Mouse (Mus musculus): ENCODE results near the gene Slc5a10.
A peak's percentile ranks its signal among the peaks of the same experiment; 100 is the strongest.

Gene Slc5a10

DNA sequence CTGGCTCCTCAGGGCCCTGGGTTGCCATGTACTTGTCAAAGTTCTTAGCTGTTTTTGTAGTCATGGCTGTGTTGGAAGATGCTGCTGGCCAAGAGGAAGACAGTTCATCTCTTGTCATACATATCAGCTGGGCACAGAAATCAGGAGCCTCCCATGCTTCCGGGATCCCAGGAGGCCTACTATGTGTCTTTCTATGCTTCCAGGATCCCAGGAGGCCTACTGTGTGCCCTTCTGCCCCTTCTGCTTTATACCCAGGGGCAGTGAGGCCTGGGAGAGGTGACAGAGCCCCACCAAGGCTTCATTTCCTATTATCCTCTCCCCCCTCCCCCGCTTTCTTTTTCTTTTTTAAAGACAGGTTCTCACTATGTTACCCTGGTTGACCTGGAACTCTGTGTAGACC lies 15.0 kb downstream of the Slc5a10 start:
- DNase-seq (ENCODE audit: low spot score in 2 of 2) = no peak

DNA sequence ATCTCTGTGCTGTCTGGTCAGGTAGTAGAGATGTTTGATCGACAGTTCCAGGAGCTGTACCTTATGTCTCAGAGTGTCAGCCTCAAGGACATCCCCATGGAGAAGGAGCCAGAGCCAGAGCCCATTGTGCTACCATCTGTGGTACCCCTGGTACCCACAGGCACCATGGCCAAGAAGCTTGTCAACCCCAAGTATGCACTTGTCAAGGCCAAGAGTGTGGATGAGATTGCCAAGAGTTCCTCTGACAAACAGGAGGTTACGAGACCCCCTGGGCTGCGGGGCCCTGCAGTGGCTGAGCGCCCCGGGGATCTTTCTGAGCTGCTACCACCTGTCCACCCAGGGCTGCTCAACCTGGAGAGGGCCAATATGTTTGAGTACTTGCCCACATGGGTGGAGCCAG lies 18.1 kb downstream of the Slc5a10 start:
- no peak for DNase-seq (ENCODE audit: low spot score in 2 of 2)

DNA sequence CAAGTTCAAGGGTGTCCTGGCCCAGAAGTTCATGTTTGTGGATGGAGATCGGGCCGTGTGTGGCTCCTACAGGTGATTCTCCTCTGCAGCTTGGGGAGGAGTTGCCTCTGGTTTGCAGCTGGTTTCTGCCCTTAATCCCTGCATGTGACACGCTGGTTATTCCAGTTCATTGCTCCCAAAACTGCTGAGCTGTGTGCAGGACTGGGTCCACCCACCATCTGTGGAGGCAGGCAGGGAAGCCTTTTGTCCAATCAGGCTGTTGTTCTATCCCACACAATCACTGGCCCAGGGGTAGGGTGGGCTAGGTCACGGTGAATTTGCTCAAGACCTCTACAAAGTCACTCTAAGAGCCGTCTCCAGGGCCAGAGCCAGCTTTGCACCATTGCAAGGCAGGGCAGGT lies 18.9 kb downstream of the Slc5a10 start:
- DNase-seq (ENCODE audit: low spot score in 2 of 2) = no peak

DNA sequence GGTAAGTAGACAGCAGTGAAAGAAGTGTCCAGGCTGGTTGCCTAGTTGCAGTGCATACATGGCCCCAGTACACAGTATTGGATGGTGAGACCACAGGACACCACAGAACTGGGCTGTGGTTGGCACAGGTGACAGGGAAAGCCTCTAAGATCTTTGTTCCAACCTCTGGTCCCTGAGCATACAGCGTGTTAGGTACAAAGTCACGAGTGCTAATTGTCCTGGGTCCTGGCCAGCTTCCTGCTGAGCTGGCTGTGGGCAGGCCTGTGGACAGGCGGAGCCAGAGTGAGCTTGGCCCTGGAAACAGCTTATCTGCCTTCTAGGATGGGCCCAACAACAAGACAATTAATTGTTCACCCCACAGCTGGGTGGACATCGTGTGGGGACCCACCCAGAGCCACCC lies 20.7 kb downstream of the Slc5a10 start:
- peak in 1 of 2 experiments; percentile 56 for DNase-seq (ENCODE audit: low spot score in 2 of 2)

DNA sequence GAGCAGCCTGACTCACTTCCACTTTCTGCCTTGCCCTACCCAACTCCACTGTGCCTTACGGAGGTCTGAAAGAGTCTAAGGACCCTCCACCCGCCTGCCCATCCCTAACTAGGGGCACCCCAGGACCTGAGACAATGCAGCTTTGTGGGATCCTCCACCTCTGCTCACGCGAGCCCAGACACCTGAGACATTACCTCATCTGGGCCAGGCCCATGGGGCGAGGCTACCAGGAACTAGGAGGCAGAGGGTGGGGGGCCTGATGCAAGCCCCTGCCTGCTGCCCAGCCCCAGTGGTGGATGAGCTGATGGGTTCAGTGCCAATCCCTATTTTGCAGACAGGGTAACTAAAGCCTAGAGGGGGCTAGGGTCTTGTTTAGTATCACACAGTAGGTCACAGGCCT lies 21.2 kb downstream of the Slc5a10 start:
- no peak for DNase-seq (ENCODE audit: low spot score in 2 of 2)

DNA sequence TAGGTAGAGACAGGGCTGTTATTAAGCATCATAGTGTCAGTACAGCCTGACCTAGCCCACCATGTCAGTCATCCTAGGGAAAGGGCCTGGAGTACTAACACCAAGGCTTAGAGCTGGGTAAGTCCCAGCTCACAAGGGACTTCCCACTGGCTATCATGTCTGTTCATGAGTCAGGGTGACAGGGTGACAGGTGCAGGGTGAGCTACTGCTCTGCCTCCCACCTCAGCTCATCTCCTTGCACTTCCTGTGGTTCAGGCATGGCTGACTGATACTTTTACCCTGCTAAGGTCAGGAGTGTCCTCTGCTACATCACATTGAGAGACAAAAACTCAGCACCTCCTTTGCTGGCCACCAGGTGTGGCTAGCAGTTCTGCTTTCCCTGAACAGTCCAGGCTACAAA lies 21.8 kb downstream of the Slc5a10 start:
- DNase-seq (ENCODE audit: low spot score in 2 of 2) = no peak

DNA sequence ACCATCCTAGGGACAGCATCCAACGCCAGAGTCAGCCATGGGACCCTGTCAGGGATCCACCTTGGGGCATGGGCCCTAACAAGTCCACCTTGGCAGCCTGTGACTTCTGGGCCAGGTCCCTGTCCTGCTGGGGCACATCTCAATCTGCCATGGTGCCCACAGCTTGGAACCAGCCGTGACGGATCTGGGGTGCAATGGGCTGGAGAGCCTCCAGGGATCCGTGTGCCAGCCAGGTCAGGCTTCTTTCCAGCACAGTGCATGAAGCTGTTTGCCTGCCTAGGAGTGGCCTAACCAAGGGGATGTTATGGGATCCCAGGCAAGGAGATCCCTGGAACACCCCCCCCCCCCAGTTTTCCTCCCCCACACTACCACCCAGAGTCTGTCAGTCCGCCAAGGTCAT lies 27.6 kb downstream of the Slc5a10 start:
- DNase-seq (ENCODE audit: low spot score in 2 of 2) = peak in 1 of 2 experiments; percentile 35

DNA sequence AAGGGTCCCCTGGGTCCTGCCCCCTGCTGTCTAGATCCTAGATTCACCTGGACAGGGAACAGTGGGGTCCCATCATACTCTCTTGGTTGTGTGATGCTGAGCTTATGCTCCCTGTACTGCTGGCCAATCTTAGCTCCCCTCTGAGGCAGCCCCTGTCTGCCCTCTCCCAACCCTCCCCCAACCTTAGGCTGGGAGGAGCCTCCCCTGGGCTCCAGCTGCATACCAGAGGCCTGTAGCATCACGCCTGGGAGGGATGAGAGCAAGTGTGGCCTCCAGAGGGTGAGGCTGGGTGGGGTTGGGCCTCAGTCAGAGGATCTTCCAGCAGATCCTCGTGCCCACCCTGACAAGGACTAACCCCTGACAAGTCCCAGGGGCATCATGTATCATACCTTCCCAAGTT lies 33.0 kb downstream of the Slc5a10 start:
- no peak for DNase-seq (ENCODE audit: low spot score in 2 of 2)

DNA sequence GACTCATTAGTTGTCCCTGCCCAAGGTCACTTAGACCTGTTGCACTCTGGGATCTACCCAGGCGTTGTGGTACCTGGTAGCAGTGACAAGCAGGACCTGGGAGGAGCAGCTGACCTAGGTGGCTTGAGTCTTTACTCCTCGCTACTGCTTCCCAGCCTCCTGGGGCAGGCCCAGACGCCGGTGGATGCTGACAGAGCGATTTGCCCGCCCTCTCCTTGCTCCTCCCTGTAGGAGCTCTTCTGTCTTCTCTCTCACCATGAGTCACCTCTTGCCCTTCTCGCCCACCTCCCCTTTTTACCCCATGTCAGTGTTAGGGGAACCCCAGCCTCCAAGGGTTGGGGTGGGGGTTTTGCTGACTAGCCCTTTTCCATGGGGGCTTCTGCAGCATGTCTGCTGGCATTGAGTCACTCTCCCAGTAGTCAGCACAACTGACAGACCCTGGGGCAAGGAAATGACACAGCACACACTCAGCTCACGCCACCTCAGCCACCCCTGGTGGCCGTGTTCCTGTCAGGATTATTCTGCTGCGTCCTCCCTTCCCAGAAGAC lies 33.6 kb downstream of the Slc5a10 start:
- no peak for DNase-seq (ENCODE audit: low spot score in 2 of 2)

DNA sequence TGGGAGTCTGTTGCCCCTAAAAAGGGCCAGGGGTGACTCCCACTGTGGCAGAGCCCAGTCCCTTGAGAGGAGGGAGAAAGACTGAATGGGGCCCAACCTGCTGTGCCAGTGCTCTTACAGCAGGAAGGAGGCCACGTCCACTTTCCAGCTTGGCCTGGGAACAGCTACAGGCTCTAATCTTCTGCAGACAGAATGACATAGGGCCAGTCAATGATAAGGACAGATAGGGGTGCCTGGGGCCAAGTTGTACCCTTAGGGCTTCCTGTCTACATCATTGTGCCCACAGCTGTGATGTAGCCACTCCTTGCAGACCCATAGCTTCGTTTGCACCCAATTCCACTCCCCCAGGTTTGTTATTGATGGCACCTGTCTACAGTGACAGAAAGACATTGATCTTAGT lies 34.5 kb downstream of the Slc5a10 start:
- DNase-seq (ENCODE audit: low spot score in 2 of 2) = no peak

DNA sequence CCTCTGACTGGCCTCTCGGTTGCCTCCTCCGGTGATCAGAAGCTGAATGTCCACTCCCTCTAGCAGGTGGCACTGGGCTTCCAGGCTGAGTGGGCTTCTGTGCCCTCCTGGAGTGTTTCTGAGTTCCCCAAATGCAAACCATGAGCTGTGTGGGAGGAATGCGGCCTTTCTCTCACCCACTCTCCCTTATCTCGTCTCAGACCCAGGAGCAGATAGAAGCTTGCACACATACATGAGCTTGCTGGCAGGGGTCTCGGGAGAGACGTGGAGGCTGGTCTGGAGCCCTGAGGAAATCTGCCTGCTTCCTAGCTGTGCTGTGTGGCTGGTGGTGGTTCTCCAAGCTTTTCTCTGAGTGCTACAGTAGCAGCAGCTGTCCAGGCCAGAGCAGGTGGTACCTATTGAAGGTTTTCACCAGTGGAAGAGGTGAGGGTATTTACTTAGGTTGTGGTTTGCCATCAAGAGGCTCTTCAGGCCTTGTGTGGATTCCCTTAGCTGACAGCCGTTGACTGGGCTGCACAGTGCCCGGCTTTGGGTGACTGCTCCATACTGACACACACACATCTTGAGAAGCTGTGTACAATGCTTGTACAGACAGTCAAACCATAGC lies 35.4 kb downstream of the Slc5a10 start:
- DNase-seq (ENCODE audit: low spot score in 2 of 2) = no peak

DNA sequence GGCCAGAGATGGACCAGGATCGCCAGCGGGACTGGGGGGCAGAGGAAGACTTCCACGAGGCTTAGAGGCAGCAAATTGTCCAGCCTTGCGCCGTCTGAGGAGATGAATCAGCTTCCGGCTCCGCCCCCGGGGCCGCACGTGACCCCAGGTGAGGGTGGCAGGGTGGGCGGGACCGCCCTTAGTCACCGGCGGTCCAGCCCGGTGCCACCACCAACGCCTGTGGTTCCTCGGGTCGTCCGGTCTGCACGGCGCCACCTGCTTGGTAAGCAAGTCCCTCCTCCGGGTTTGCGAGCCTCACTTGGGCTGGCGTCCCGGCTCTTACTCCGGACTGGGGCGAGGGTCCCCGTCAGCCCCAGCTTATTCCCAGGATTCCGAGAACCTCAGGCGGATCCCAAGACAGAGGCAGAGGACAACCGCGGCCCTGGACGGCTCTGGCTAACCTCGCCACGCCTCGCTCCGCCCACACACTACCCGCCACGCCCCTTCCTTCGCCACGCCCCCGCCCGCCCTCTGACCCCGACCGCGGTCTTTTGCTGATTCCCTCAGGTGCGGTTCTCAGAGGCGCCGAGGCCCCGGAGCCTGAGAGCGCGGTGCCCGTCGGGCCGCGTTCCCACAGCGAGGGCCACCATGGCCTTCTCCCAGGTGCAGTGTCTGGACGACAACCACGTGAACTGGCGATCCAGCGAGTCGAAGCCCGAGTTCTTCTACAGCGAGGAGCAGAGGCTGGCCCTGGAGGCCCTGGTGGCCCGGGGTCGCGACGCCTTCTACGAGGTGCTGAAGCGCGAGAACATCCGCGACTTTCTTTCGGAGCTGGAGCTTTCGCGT lies 36.5 kb downstream of the Slc5a10 start, which contains the start of gene Fam83g:
TSS of gene Fam83g (plus strand) at position 185 of the 825 bp plus-strand sequence.
- no peak for DNase-seq (ENCODE audit: low spot score in 2 of 2)

DNA sequence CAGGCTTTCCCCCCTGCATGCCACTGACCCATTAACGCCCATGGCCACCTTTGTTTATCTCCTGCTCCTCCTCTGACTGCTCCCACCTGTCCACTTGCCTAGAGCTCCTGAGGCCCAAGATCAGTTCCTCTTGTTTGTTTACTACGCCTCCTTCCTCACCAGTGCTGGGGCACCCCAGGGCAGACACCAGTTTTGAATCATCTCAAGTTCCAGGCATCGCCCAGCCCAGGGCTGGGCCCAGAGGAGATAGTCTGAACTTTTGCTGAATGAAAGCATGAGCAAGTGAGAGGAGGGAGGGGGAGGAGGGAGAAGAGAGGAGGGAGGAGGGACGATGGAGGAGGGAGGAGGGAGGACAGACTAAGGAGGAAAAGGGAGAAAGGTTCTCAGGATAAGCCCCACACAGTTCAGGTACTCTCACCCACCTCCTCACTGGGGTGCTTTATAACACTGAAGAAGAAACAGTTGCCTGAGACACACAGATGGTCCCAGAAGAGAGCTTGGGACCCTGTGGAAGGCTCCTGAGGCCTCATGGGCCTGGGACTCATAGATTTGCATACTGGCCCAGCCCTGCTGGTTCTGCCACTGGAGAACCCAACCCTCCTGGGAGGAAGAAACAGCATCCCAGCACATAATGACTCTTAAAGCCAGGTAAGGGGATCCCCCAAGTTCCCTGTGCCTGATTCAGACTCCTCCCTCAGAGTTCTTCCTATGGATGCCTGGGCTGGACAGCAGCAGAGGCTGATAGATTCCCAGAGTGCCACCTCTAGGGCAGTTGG lies 41.3 kb downstream of the Slc5a10 start:
- no peak for DNase-seq (ENCODE audit: low spot score in 2 of 2)

DNA sequence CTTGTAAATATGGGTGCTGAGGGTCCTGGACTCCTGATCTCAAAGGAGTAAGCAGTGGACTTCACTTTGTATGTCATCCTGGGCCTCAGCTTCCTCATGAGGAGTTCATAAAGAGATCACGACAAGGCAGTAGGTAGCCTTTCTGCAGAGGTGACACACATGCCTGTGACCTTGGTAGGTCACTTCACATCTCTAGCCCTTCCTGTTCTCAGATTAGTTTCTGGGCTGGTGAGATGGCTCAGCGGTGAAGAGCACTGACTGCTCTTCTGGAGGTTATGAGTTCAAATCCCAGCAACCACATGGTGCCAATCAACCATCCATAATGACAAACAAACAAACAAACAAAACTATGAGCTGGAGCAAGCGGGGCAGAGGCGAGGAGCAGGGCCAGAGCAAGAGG lies 42.9 kb downstream of the Slc5a10 start:
- DNase-seq (ENCODE audit: low spot score in 2 of 2) = no peak

DNA sequence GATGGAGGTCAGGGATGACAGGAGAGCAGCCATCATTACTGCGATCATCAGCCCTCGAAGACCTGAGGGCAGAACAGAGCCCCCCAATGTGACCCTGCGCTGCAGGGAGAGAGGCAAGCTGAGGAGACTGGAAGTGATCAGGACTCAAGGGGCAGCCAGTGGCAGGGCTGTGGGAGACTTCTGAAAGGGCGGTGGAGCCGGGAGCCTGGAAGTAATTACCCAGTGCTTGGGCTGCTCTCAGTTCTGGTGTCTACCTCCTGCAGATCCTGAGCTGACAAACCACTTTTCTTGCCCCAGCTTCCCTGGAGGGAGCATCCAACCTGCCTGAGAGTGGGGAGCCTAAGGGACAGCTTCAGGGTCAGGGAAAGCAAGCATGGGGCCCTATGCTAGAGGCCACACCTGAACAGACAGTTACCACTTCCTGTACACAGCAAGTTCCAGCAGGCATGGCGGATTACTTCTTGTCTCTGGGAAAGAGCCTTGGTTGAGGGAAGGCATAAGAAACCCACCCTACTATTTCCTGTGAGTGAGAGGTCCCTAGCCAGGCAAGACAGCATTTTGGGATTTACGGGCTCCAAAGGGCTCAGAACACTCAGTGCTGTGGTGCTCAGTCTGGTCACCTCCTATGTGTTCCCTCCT lies 44.3 kb downstream of the Slc5a10 start:
- DNase-seq (ENCODE audit: low spot score in 2 of 2) = no peak

DNA sequence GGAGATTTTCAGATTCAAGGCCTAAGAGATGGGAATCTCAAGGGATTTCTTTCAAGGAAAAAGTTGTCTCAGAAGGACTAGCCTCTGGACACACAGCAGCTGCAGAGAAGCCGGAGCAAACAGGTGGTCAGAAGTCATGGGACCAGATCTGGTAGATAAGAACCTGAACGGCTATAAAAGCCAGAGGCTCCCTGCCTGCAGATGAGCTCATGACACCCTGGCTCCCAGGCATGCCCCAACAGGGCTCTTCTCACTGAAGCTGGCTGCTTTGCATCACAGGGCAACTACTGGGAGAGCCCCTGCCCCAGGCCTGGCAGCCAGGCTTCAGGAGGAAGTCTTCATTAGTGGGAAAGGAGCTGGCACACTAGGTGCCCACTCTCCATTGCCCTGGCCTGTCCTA lies 45.3 kb downstream of the Slc5a10 start:
- no peak for DNase-seq (ENCODE audit: low spot score in 2 of 2)

DNA sequence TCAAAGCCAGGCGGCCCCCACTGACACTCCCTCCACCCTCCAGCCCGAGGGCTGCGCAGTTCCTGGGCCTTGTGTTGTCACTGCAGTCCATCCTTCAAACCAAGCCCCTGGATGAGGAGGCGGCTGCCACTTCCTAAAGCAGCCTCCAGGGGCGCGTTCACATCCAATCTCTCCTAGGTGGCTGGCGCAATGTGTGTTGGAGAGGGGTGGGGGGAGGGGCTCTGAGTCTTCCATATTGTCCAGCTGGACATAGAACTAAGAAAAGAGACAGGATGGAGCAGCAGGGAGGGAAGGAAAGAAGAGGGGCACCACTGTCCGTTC lies 45.8 kb downstream of the Slc5a10 start:
- DNase-seq (ENCODE audit: low spot score in 2 of 2) = peak in 1 of 2 experiments; percentile 36

DNA sequence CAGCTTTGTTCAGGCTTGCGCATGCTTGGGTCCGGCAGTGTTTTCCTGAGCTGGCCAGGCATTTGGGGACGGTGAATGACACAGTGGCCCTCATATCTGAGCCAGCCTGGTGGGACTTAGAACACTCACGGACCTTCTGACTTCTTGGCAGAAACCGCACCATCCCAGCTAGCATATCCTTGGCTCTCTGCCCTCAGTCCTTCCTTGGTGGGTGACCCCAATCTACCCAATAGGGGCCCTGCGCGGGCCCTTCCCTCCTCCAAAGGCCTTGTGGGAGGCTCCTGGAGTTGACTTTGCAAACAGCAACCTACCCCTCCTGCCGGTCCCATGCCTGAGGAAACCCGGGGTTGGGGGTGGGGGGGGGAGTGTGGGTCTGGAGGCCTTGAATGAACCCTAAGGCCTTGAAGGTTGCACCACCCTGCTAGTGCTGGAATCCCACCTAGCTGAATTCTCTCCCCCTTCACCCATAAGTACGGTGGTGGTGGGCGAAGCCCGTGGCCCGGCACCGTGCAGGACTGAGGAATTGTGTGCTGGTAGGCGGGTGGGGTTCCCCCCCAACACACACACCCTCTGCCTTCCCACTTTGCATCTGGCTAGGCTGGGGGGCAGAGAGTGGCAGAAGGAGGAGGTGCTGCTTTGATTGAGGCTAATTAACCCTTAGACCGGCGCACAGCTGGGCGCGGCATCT lies 46.3 kb downstream of the Slc5a10 start:
- no peak for DNase-seq (ENCODE audit: low spot score in 2 of 2)

DNA sequence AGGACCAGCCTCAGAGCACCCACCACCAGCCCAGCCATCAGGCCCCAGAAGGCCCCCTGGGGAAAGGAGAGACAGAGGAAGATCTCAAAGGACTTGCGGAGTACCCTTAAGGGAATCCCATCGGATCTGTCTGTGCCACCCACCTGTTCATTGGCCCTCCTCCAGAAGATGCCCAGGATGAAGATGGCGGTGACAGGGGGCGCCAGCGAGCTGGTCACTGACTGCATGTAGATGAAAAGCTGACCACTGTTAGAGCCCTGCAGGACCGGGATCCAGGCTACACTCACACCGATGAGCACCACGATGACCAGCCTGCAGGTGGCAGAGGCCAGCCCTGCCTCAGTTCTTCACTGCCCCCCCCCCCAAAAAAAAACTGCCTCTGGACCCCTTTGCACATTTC lies 46.9 kb downstream of the Slc5a10 start:
- peak in 1 of 2 experiments; percentile 51 for DNase-seq (ENCODE audit: low spot score in 2 of 2)

DNA sequence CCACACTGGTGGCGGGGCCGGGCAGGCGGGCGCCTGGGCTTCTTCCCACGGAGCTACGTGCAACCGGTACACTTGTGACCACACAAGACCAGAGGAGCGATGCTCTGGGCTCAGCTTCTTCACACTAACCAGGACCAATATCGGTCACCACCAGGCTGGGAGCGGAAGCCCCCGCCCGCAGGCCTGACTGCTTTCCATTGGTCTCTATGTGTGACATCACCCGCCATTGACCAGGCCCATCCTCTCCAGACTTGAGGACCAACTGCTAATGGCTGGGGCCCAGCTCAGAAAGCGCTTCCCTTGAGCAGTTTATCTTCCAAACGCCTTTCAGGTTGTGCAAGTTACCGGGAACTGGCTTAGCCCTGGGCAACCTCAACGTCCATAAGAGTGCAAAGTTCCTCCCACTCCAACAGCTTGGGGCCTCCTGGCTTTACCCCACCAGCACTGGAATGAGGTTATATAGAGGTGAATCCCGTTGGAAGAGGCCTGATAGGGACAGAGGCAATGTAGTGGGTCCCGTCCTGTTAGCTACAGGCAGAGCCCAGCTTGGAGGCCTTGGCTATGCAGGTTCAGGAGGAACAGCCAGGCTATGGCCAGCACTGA lies 48.7 kb downstream of the Slc5a10 start:
- DNase-seq (ENCODE audit: low spot score in 2 of 2) = no peak
